Mouse (Mus musculus): ENCODE measurements around the gene Atf7ip.

Atf7ip gene

GRCm38 (mm10) chr6:136553156-136553555 lies 47.2 kb downstream of the Atf7ip start:
- no peak for DNase-seq (ENCODE audit: low spot score in 2 of 2)

- DNase-seq (ENCODE audit: low spot score in 2 of 2), result peak; percentile 65 to 69
Observed at GRCm38 (mm10) chr6:136553767-136554569, 48.0 kb downstream of the Atf7ip start.

GRCm38 (mm10) chr6:136554774-136555522 lies 49.0 kb downstream of the Atf7ip start:
- peak in 1 of 2 experiments; percentile 58 for DNase-seq (ENCODE audit: low spot score in 2 of 2)

GRCm38 (mm10) chr6:136555523-136555915 lies 49.6 kb downstream of the Atf7ip start:
- peak in 1 of 2 experiments; percentile 75 for DNase-seq (ENCODE audit: low spot score in 2 of 2)

- DNase-seq (ENCODE audit: low spot score in 2 of 2), result no peak
Observed at GRCm38 (mm10) chr6:136558288-136559005, 52.5 kb downstream of the Atf7ip start.

- no peak for DNase-seq (ENCODE audit: low spot score in 2 of 2)
Observed at GRCm38 (mm10) chr6:136566002-136566401, 60.0 kb downstream of the Atf7ip start.

GRCm38 (mm10) chr6:136590739-136591138 lies 84.8 kb downstream of the Atf7ip start:
- DNase-seq (ENCODE audit: low spot score in 2 of 2), result no peak

- no peak for DNase-seq (ENCODE audit: low spot score in 2 of 2)
Observed at GRCm38 (mm10) chr6:136594541-136594940, 88.6 kb downstream of the Atf7ip start.

GRCm38 (mm10) chr6:136602601-136603000 lies 96.6 kb downstream of the Atf7ip start:
- DNase-seq (ENCODE audit: low spot score in 2 of 2), result no peak

GRCm38 (mm10) chr6:136611351-136612215 lies 105.6 kb downstream of the Atf7ip start:
- no peak for DNase-seq (ENCODE audit: low spot score in 2 of 2)

GRCm38 (mm10) chr6:136612312-136612711 lies 106.3 kb downstream of the Atf7ip start:
- DNase-seq (ENCODE audit: low spot score in 2 of 2), result no peak

- no peak for DNase-seq (ENCODE audit: low spot score in 2 of 2)
Observed at GRCm38 (mm10) chr6:136614156-136614555, 108.2 kb downstream of the Atf7ip start.

GRCm38 (mm10) chr6:136620361-136621139 lies 114.6 kb downstream of the Atf7ip start:
- peak in 1 of 2 experiments; percentile 84 for DNase-seq (ENCODE audit: low spot score in 2 of 2)

GRCm38 (mm10) chr6:136625421-136625820 lies 119.5 kb downstream of the Atf7ip start:
- no peak for DNase-seq (ENCODE audit: low spot score in 2 of 2)

- no peak for DNase-seq (ENCODE audit: low spot score in 2 of 2)
Observed at GRCm38 (mm10) chr6:136629639-136630038, 123.7 kb downstream of the Atf7ip start.

- DNase-seq (ENCODE audit: low spot score in 2 of 2), result no peak
Observed at GRCm38 (mm10) chr6:136631519-136631918, 125.6 kb downstream of the Atf7ip start.

- DNase-seq (ENCODE audit: low spot score in 2 of 2), result no peak
Observed at GRCm38 (mm10) chr6:136631945-136632534, 126.1 kb downstream of the Atf7ip start.

- DNase-seq (ENCODE audit: low spot score in 2 of 2), result no peak
Observed at GRCm38 (mm10) chr6:136633154-136633553, 127.2 kb downstream of the Atf7ip start.

GRCm38 (mm10) chr6:136633719-136634118 lies 127.8 kb downstream of the Atf7ip start:
- no peak for DNase-seq (ENCODE audit: low spot score in 2 of 2)

GRCm38 (mm10) chr6:136634982-136635381 lies 129.0 kb downstream of the Atf7ip start:
- no peak for DNase-seq (ENCODE audit: low spot score in 2 of 2)

Measured in left cerebral cortex, adult 9 months (tissue).